7 mouse cellular contexts compared by ENCODE assay signal in genomic region chr15:101077813-101078730, GRCm38 (mm10). TPM values are rescaled to one million over a fixed set of nuclear protein-coding genes. Genes with fewer than 3 reads are reported as not detected.
DNase-seq lines count a peak whose midpoint lies in the region; ATAC-seq and TF ChIP-seq lines count a peak whose summit lies in the region.

TSS of gene Fignl2 (minus strand) at chr15:101078567.

- DNase-seq in NIH3T3 (ENCODE audit: low read depth) = peak; percentile 61
- DNase-seq in adrenal gland, postnatal 4 days (ENCODE audit: low spot score in 2 of 2) = peak in 1 of 2 experiments; percentile 28
- no peak for DNase-seq in heart, embryonic 10.5 days (ENCODE audit: low spot score)
- peak; percentile 60 for DNase-seq in kidney, postnatal 0 days (ENCODE audit: low spot score)
- DNase-seq in midbrain, embryonic 10.5 days (ENCODE audit: low spot score) = peak; percentile 87
- DNase-seq in layer of hippocampus, adult 11-12 months (ENCODE audit: low spot score) = no peak
- DNase-seq in urinary bladder, postnatal 10 days (ENCODE audit: low spot score) = no peak

- under 1% methylated on average over 81 of the region's 96 CpGs for WGBS in heart, embryonic 10.5 days
- WGBS in kidney, postnatal 0 days = under 1% methylated on average over 56 of the region's 96 CpGs
- WGBS in midbrain, embryonic 10.5 days = under 1% methylated on average over 76 of the region's 96 CpGs

- H3K27ac ChIP-seq in heart, embryonic 10.5 days = peak within 1 kb of the TSS; percentile 97
- peak within 1 kb of the TSS; percentile 99 for H3K27ac ChIP-seq in kidney, postnatal 0 days
- peak within 1 kb of the TSS; percentile 100 for H3K27ac ChIP-seq in midbrain, embryonic 10.5 days (replicated peaks)

- peaks cover 81% of the 10 kb centered on the region for H3K4me1 ChIP-seq in heart, embryonic 10.5 days
- peaks cover 45% of the 10 kb centered on the region for H3K4me1 ChIP-seq in kidney, postnatal 0 days (replicated peaks; ENCODE audit: insufficient read depth, low read length)
- peaks cover 93% of the 10 kb centered on the region for H3K4me1 ChIP-seq in midbrain, embryonic 10.5 days

- peak; percentile 38 for ATAC-seq in kidney, postnatal 0 days (replicated peaks; ENCODE audit: low FRiP score, low read depth)

- TF ChIP-seq CTCF in kidney, postnatal 0 days (IDR thresholded peaks at IDR 0.05; ENCODE audit: low read depth) = no peak

- peak within 1 kb of the TSS; percentile 94 for H3K9ac ChIP-seq in kidney, postnatal 0 days (ENCODE audit: low read depth, low read length)

- peak within 1 kb of the TSS; percentile 98 for H3K4me3 ChIP-seq in heart, embryonic 10.5 days
- peak within 1 kb of the TSS; percentile 92 for H3K4me3 ChIP-seq in kidney, postnatal 0 days (replicated peaks; ENCODE audit: low read depth, low read length)
- H3K4me3 ChIP-seq in midbrain, embryonic 10.5 days = peak within 1 kb of the TSS; percentile 97

- peak within 1 kb of the TSS; percentile 76 for H3K4me2 ChIP-seq in kidney, postnatal 0 days (ENCODE audit: low read length)

- H3K27me3 ChIP-seq in heart, embryonic 10.5 days (ENCODE audit: insufficient read depth, poor library complexity, severe bottlenecking) = peaks cover 7% of the 10 kb centered on the region
- H3K27me3 ChIP-seq in kidney, postnatal 0 days (ENCODE audit: insufficient read depth, low read length) = no peaks in the 10 kb centered on the region
- H3K27me3 ChIP-seq in midbrain, embryonic 10.5 days (ENCODE audit: low read depth, poor library complexity, severe bottlenecking) = no peaks in the 10 kb centered on the region

- H3K36me3 ChIP-seq in heart, embryonic 10.5 days = no peaks in the 10 kb centered on the region
- no peaks in the 10 kb centered on the region for H3K36me3 ChIP-seq in kidney, postnatal 0 days (ENCODE audit: insufficient read depth, low read length)
- peaks cover 14% of the 10 kb centered on the region for H3K36me3 ChIP-seq in midbrain, embryonic 10.5 days

- no peaks in the 10 kb centered on the region for H3K9me3 ChIP-seq in heart, embryonic 10.5 days
- H3K9me3 ChIP-seq in kidney, postnatal 0 days (replicated peaks; ENCODE audit: low read length) = no peaks in the 10 kb centered on the region
- no peaks in the 10 kb centered on the region for H3K9me3 ChIP-seq in midbrain, embryonic 10.5 days (replicated peaks)

RNA-seq across cellular contexts. Expression of gene Fignl2, which starts in this region (rescaled TPM):
- 10 to 100 TPM; 13.5 to 13.8 TPM for total RNA-seq in adrenal gland, postnatal 4 days (2021)
- 0.28 and 0.60 TPM in 2 replicates for polyA plus RNA-seq in heart, embryonic 10.5 days (2016; fragmentation: Nextera tagmentation; extraction: Ambion mirVana)
- 0.38 and 0.47 TPM in 2 replicates for polyA plus RNA-seq in kidney, postnatal 0 days (2015; fragmentation: Nextera tagmentation; extraction: Ambion mirVana)
- polyA plus RNA-seq in midbrain, embryonic 10.5 days (2016; fragmentation: Nextera tagmentation; extraction: Ambion mirVana) = 0.88 and 1.7 TPM in 2 replicates

Comparison
In these comparisons a context has a peak if more than half of its experiments do, and no peak if none do; other contexts are left out.
1. Peak in DNase-seq, ATAC-seq, H3K4me3 ChIP-seq, H3K27ac ChIP-seq, H3K9ac ChIP-seq and H3K4me2 ChIP-seq in kidney, postnatal 0 days; RNA of the gene not detected or under 1 TPM.
2. DNase-seq: peak in NIH3T3 (single experiment) and midbrain, embryonic 10.5 days (single experiment); none in heart, embryonic 10.5 days (single experiment), layer of hippocampus, adult 11-12 months (single experiment) and urinary bladder, postnatal 10 days (single experiment).
3. Peak in every context shown above with its lines, with median percentiles within 50 percentile points of each other: H3K27ac ChIP-seq and H3K4me3 ChIP-seq.